Mouse (Mus musculus) testis, adult 2 months (tissue): ENCODE measurements around the gene Pym1.
"Not testable (repeated sequence)": the region's sequence is repeated elsewhere in the genome, so short reads cannot be mapped to it uniquely, and the experiment has no call there.

ENCODE experiments used
- CTCF ChIP-seq: fragments of 200-500 bp; IDR thresholded peaks from 2 replicates; pipeline ENCODE4 v1.5.1; 2012; ENCODE audit warnings: low read depth, mild to moderate bottlenecking, inconsistent platforms, low read length, moderate library complexity; ENCODE audit not compliant: control insufficient read depth, insufficient read depth, insufficient replicate concordance
- POLR2A ChIP-seq: fragments of 200-500 bp; IDR thresholded peaks from 2 replicates; pipeline ENCODE4 v1.6.1; 2012; ENCODE audit warnings: low read depth, mild to moderate bottlenecking, inconsistent platforms, low read length, moderate library complexity; ENCODE audit not compliant: control insufficient read depth

DNA sequence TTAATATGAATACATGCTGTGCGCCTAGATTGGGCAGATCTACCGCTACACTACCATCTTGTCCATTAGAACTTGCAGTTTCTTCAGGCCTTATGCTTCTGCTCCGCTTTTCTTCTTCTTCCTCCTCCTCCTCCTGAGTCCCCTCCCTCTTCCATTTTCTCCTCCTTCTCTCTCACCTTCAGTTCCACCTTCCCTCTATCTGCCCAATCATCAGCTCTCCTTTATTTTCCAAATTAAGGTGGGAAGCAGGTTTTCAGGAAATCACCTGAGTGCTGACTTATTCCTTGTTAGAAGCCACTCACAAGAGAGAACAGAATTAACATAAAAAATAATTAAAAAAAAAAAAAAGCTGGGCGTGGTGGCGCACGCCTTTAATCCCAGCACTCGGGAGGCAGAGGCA is 36.4 kb upstream of the Pym1 start:
- not testable (repeated sequence) for TF ChIP-seq POLR2A, CTCF
